Mouse (Mus musculus) urinary bladder, postnatal 14 days (tissue): ENCODE measurements around the gene Adarb2.

Experiments used
- DNase-seq: peaks from one replicate; pipeline ENCODE4 v3.0.0; 2021; ENCODE audit warnings: low spot score

Adarb2 gene

GRCm38 (mm10) chr13:8202681-8203476, at the start of gene Adarb2:
Gene Adarb2, plus strand, starts transcription at chr13:8202866.
- peak; percentile 3 for DNase-seq

- no peak for DNase-seq
Measured at GRCm38 (mm10) chr13:8173800-8174199, 28.9 kb upstream of the Adarb2 start.

GRCm38 (mm10) chr13:8191977-8192376, 10.7 kb upstream of the Adarb2 start:
- no peak for DNase-seq

- no peak for DNase-seq
Measured at GRCm38 (mm10) chr13:8199186-8199880, 3.3 kb upstream of the Adarb2 start.

- no peak for DNase-seq
Measured at GRCm38 (mm10) chr13:8203477-8203813, 779 bp downstream of the Adarb2 start.

- no peak for DNase-seq
Measured at GRCm38 (mm10) chr13:8207337-8207736, 4.7 kb downstream of the Adarb2 start.

GRCm38 (mm10) chr13:8210776-8211175, 8.1 kb downstream of the Adarb2 start:
- no peak for DNase-seq

GRCm38 (mm10) chr13:8238871-8239270, 36.2 kb downstream of the Adarb2 start:
- no peak for DNase-seq

GRCm38 (mm10) chr13:8248016-8248667, 45.5 kb downstream of the Adarb2 start:
- DNase-seq: no peak

GRCm38 (mm10) chr13:8272158-8272945, 69.7 kb downstream of the Adarb2 start:
- no peak for DNase-seq

GRCm38 (mm10) chr13:8283116-8283515, 80.5 kb downstream of the Adarb2 start:
- DNase-seq: no peak

- DNase-seq: no peak
Measured at GRCm38 (mm10) chr13:8316347-8317141, 113.9 kb downstream of the Adarb2 start.

GRCm38 (mm10) chr13:8333589-8334455, 131.2 kb downstream of the Adarb2 start:
- DNase-seq: no peak

GRCm38 (mm10) chr13:8334580-8334979, 131.9 kb downstream of the Adarb2 start:
- no peak for DNase-seq

- no peak for DNase-seq
Measured at GRCm38 (mm10) chr13:8341086-8341807, 138.6 kb downstream of the Adarb2 start.

- no peak for DNase-seq
Measured at GRCm38 (mm10) chr13:8347147-8347546, 144.5 kb downstream of the Adarb2 start.

GRCm38 (mm10) chr13:8352341-8352740, 149.7 kb downstream of the Adarb2 start:
- DNase-seq: no peak

- DNase-seq: no peak
Measured at GRCm38 (mm10) chr13:8352952-8353351, 150.3 kb downstream of the Adarb2 start.

GRCm38 (mm10) chr13:8365523-8365922, 162.9 kb downstream of the Adarb2 start:
- DNase-seq: no peak

- DNase-seq: no peak
Measured at GRCm38 (mm10) chr13:8366087-8366486, 163.4 kb downstream of the Adarb2 start.
